Mouse (Mus musculus): Measurements from ENCODE around the gene Gm14444.
"Not testable (repeated sequence)": the region's sequence is repeated elsewhere in the genome, so short reads cannot be mapped to it uniquely, and the experiment has no call there.

The Gm14444 gene

GRCm38 (mm10) chr2:175010022-175010421 is at the start of gene Gm14444:
Gene Gm14444, plus strand, starts transcription at chr2:175010241.
- DNase-seq, result not testable (repeated sequence)

- DNase-seq, result peak; percentile 44
Observed at GRCm38 (mm10) chr2:174965466-174965865, 44.6 kb upstream of the Gm14444 start.

- not testable (repeated sequence) for DNase-seq
Observed at GRCm38 (mm10) chr2:175044268-175044667, 34.2 kb downstream of the Gm14444 start.

- not testable (repeated sequence) for DNase-seq
Observed at GRCm38 (mm10) chr2:175067681-175068261, 57.7 kb downstream of the Gm14444 start, which contains the start of gene Gm14393. Gene Gm14393, minus strand, starts transcription at chr2:175067781.

Measured in kidney, postnatal 14 days (tissue).